Mouse (Mus musculus) left cerebral cortex, adult 18-20 months (tissue): ENCODE measurements at regions not wholly inside any gene's neighbourhood (a gene's known extent, or its start where the extent isn't known, plus 50 kb on each side); places are given as distances from the start of the nearest gene placed in this dataset.

Source experiments
- DNase-seq, 2 experiments: peaks; one replicate each; pipeline ENCODE4 v3.0.0; 2021 to 2022; ENCODE audit warnings: low spot score in 2 of 2, mixed read lengths in 1 of 2

GRCm38 (mm10) chr12:52622398-52622797 is 76.8 kb upstream of the Akap6 start:
- no peak for DNase-seq

DNA sequence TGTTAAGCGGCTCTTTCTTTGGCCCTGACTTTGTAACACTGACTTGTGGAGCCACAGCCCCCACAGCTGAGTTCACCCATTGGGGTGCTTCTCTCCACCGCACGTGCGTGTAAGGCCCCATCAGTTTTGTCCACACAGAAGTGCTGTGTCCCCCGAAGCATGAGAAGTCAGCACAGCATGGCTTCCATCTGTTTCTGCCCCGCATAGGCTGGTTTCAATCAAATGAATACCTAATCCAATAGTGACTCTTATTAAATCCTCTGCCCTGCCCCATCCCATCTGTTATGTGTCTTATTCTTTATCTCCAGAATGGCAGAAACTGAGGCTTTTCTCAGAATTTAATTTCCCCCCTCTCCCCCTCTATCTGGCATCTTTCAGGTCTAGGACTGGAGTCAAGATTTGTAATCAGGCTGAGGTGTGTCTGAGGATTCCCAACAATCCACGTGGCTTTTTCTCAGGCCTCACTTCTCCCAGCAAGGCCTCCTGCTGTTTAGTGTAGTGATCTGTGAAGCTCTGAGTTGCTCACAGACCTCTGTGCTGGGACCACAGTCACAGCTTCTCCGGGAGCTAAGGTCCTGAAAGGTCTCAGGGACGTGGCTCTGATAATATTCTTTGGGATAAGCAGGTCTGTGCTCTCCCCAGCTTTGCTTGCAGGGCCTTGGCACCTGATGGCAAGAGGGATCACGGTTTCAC is 75.6 kb upstream of the Akap6 start:
- DNase-seq: no peak

DNA sequence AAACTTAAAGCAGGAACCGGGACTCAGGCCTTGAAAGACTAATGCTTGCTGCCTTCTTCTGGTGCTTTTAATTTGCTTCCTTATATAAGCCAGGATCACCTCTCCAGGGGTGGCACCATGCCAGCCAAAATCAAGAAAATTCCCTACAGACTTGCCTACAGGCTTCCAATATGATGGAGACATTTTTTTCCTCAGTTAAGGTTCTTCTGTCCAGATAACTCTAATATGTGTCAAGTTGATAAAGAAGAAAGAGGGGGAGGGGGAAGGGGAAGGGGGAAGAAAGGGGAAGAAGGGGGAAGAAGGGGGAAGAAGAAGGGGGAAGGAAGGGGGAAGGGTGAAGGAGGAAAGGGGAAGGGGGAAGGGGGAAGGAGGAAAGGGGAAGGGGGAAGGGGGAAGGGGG is 74.3 kb upstream of the Akap6 start:
- no peak for DNase-seq

DNA sequence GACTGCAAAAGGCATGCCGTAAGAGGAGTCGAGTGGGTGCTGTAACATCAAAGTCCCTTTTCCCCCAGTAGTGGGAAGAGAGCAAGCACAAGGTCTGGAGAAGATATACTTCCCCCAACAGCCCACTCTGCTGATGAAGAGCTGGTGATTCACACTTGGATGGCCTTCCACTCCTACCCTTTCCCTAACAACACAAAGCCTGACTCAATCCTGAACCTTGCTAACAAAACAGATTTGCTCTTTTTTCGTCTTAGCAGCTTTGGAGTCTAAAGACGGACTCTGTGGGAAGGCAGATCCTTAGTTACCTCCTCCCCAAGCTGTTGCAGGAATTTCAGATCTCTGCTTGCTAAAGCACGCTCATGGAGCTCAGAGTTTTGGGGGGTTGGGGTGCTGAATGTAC is 70.4 kb upstream of the Akap6 start:
- DNase-seq: peak; percentile 39 to 56

DNA sequence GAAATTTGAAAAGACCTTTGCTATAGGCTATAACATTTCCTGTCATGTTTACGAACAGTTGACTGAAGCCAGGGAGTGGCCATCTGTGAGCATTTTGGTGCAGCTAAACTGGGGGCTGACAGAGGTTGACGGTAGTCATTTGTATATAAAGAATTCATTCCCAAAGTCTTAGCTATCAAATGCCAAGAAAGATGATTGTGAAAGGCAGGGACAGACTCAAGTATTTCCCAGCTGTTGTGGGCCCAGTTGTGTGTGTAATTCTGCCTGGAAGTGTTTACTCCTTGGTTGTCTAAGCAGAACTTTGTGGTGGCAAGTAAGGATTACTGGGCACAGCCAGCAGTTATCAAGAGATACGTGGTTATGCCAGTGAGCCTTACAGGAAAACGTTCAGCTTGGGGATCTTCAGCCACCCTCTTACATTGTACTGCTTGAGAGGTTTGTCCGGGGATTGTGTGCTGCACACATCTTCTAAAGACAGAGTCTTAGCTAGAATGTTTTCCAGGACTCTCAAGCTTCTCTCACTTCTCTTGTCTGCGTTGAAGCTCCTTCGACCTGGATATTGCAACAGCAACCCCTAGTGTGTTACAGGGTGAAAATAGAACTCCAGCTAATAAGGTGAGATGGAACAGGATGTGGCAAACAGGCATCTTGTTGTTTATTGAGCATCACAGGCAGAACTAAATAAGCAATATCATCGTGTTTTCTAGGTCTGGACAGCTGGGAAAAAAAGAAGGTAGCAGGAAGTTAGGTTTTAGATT is 63.9 kb upstream of the Akap6 start:
- no peak for DNase-seq

DNA sequence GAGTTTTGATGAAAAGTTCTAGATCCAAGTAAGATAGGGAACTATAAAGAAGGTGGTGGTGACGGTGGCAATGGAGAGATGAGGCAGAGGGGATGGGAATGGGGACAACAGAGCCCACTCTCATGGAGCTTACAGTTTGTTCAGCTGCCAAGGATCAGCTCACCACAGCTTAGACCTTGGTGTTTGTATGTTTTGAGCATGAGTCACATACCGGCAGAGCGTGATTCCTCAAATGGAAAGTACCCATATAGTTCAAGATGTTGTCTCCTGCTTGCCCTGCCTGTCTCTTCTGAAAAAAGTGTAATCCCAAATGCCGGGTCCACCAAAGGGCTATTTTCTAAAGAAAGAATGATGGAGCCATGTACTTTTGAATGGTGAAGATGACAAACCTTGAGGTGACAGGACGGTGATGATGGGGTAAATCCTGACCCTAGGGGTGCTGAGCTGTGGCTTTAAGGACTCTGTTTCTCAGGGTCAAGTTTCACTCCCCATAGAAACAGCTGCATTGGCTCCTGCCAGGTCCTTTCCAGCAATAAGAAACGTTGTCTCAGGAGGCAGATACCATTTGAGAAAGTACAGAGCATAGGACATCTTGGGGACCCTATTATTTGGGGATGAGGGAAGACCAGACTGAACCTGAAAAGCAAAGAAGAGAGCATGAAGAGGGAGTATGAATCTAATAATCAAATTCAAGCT is 62.8 kb upstream of the Akap6 start:
- no peak for DNase-seq

DNA sequence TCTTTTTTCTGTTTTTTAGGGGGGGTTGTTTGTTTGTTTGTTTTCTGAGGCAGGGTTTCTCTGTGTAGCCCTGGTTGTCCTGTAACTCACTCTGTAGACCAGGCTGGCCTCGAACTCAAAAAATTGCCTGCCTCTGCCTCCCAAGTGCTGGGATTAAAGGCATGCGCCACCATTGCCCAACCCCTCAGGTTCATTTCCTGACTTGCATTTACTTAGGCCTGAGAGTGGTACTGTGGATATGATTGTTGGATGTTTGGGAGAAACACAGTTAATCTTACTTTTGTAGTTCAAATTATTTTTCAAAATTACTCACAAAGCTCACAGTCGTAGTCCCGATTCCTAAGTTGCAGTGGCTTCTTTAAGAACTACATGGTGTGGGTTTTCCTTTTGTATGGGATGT is 62.3 kb upstream of the Akap6 start:
- no peak for DNase-seq

- DNase-seq: peak; percentile 54 to 63
These were observed 61.5 kb upstream of the Akap6 start for GRCm38 (mm10) chr12:52637506-52638249.

GRCm38 (mm10) chr12:52638461-52638860 is 60.7 kb upstream of the Akap6 start:
- no peak for DNase-seq

DNA sequence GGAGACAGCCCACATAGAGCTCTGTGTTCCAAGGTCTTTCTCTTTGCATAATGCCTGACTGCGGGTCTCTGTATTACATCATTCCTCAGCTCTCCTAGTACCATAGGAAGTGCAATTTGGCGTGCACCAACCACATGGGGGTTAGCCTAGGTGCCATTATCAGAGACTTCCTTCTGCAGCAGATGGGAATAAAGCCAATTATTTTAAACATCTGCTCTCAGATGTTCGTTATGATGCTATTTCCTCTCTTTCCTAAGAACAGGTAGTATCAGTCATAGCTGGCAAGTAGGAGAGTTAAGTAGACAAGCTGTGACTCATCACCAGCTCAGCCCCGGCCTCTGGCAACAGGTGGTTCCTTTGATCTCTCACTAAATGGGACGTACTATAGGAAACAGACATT is 55.1 kb upstream of the Akap6 start:
- DNase-seq: no peak
